Mouse (Mus musculus) forebrain, embryonic 16.5 days (tissue): ENCODE results near the gene Ppig. TPM values are rescaled to one million over a fixed set of nuclear protein-coding genes. Genes with fewer than 3 reads are reported as not detected.

Source experiments
- ATAC-seq: fragments of 200-750 bp; cut with Nextera tagmentation; 2 replicates; pipeline ENCODE4 v1.8.0; 2017; ENCODE audit warnings: mild to moderate bottlenecking, moderate library complexity
- H3K27ac ChIP-seq: fragments of 300-500 bp; sonication (generic); 2 replicates; pipeline ENCODE4 v1.5.1; 2014; ENCODE audit warnings: low read length, control low read depth
- H3K27me3 ChIP-seq: fragments of 300-500 bp; sonication (generic); replicated peaks from 2 replicates; pipeline ENCODE4 v1.6.1; 2014; ENCODE audit warnings: low read length; ENCODE audit not compliant: control insufficient read depth, insufficient read depth
- H3K36me3 ChIP-seq: fragments of 300-500 bp; sonication (generic); 2 replicates; pipeline ENCODE4 v1.6.1; 2014; ENCODE audit not compliant: control insufficient read depth, insufficient read depth
- H3K4me1 ChIP-seq: fragments of 300-500 bp; sonication (generic); replicated peaks from 2 replicates; pipeline ENCODE4 v1.6.1; 2014; ENCODE audit warnings: low read length; ENCODE audit not compliant: control insufficient read depth, insufficient read depth
- H3K4me2 ChIP-seq: fragments of 300-500 bp; sonication (generic); 2 replicates; pipeline ENCODE4 v1.6.1; 2014; ENCODE audit warnings: mild to moderate bottlenecking, low read length, control low read depth
- H3K4me3 ChIP-seq: fragments of 300-500 bp; sonication (generic); replicated peaks from 2 replicates; pipeline ENCODE4 v1.5.1; 2014; ENCODE audit warnings: mild to moderate bottlenecking, low read length, control low read depth
- H3K9ac ChIP-seq: fragments of 300-500 bp; sonication (generic); replicated peaks from 2 replicates; pipeline ENCODE4 v1.6.1; 2014; ENCODE audit warnings: low read depth, low read length, control low read depth
- H3K9me3 ChIP-seq: fragments of 300-500 bp; sonication (generic); 2 replicates; pipeline ENCODE4 v1.6.1; 2016; ENCODE audit warnings: low read length; ENCODE audit not compliant: control insufficient read depth
- WGBS: fragments of 180-500 bp; shearing (Covaris S2); extraction: QIAGEN DNeasy Blood & Tissue Kit; methylation state at CpG from one replicate; pipeline ENCODE4 v1.1.7; 2014; 5-methylcytosine and 5-hydroxymethylcytosine counted together
- polyA plus RNA-seq: library from polyadenylated mRNA; unstranded; fragments of >200 nt; fragmentation: Nextera tagmentation; extraction: Ambion mirVana; gene quantifications from 2 replicates; pipeline ENCODE4 v1.2.1, GENCODE M21; 2015

Ppig gene
- polyA plus RNA-seq, 1 experiment from 2014 or later = 127 TPM

GRCm38 (mm10) chr2:69722650-69723518, 539 bp downstream of the Ppig start:
- under 1% methylated on average over 90 of the region's 91 CpGs for WGBS
- H3K36me3 ChIP-seq = no peaks in the 10 kb centered on the region
- peak; percentile 99 for ATAC-seq

GRCm38 (mm10) chr2:69723519-69723825, 1.1 kb downstream of the Ppig start:
- no peaks in the 10 kb centered on the region for H3K9me3 ChIP-seq
- no peak for ATAC-seq
- H3K4me3 ChIP-seq = peak overlapping the region; percentile 99
- peak overlapping the region; percentile 85 for H3K27ac ChIP-seq
- peak overlapping the region; percentile 83 for H3K9ac ChIP-seq
- H3K27me3 ChIP-seq = no peaks in the 10 kb centered on the region
- H3K4me1 ChIP-seq = peaks cover 10% of the 10 kb centered on the region
- H3K4me2 ChIP-seq = peak overlapping the region; percentile 86
- no peaks in the 10 kb centered on the region for H3K36me3 ChIP-seq
- WGBS = 2% methylated on average over 13 of the region's 13 CpGs

More at GRCm38 (mm10) chr2:69722650-69723518, 539 bp downstream of the Ppig start:
- H3K4me2 ChIP-seq = peak overlapping the region; percentile 86
- peak overlapping the region; percentile 85 for H3K27ac ChIP-seq
- peaks cover 10% of the 10 kb centered on the region for H3K4me1 ChIP-seq
- H3K4me3 ChIP-seq = peak overlapping the region; percentile 99
- H3K9me3 ChIP-seq = no peaks in the 10 kb centered on the region
- H3K27me3 ChIP-seq = no peaks in the 10 kb centered on the region
- H3K9ac ChIP-seq = peak overlapping the region; percentile 83

DNA sequence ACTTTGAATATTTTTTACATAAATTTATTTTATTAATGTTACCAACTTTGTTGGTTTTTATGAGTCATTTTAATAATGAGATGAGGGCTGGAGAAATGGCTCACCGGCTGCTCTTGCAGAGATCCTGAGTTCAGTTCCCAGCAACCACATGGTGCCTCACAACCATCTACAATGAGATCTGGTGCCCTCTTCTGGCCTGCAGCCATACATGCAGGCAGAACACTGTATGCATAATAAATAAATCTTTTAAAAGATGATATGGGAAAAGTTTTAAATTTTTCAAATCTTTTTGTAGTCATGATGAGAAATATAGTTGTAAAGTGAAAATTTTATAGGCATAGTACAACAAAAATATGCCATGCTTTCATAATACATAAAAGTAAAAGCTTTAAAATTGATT, 22.7 kb downstream of the Ppig start:
- no peaks in the 10 kb centered on the region for H3K4me1 ChIP-seq
- H3K27ac ChIP-seq = no peak overlapping the region
- H3K4me2 ChIP-seq = no peak overlapping the region
- 0 out of 2 replicates have a peak, but pooled peaks cover 2% of the 10 kb centered on the region for H3K9me3 ChIP-seq
- peaks cover 29% of the 10 kb centered on the region for H3K36me3 ChIP-seq
- WGBS = 94% methylated on average over 1 of the region's 1 CpGs
- no peak overlapping the region for H3K4me3 ChIP-seq
- H3K27me3 ChIP-seq = no peaks in the 10 kb centered on the region
- no peak overlapping the region for H3K9ac ChIP-seq
- no peak for ATAC-seq

DNA sequence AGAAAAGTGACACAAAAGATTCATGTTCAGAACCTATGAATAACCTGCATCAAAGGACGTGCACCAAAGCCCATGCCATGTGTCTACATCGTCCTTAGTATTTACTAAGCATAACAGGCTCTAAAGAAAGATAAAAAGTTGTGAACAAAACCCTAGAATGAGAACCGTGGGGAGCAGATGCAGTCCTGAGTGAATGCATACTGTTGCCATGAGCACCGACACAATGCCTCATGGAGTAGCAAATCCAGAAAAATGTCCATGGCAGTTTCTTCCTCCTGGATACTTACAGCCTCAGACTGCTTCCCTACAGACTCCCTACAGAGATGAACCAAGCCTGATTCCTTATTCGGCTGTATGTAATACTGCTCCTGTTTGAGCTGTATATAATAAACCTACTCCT, 38.6 kb downstream of the Ppig start:
- no peaks in the 10 kb centered on the region for H3K4me1 ChIP-seq
- no peaks in the 10 kb centered on the region for H3K27me3 ChIP-seq
- 52% methylated on average over 5 of the region's 5 CpGs for WGBS
- ATAC-seq = no peak
- H3K36me3 ChIP-seq = no peaks in the 10 kb centered on the region
- no peak overlapping the region for H3K27ac ChIP-seq
- H3K9ac ChIP-seq = no peak overlapping the region
- H3K4me2 ChIP-seq = no peak overlapping the region
- H3K9me3 ChIP-seq = no peaks in the 10 kb centered on the region
- no peak overlapping the region for H3K4me3 ChIP-seq

- Histone ChIP-seq H3K4me1 (no peaks in the 10 kb centered on the region), H3K27me3 (no peaks in the 10 kb centered on the region), H3K27ac (no peak overlapping the region), H3K9ac (no peak overlapping the region), H3K4me3 (no peak overlapping the region), H3K9me3 (no peaks in the 10 kb centered on the region), H3K36me3 (no peaks in the 10 kb centered on the region), H3K4me2 (no peak overlapping the region)
- no peak for ATAC-seq
- 98% methylated on average over 4 of the region's 4 CpGs for WGBS
These were observed 41.0 kb downstream of the Ppig start for GRCm38 (mm10) chr2:69763340-69763739.

DNA sequence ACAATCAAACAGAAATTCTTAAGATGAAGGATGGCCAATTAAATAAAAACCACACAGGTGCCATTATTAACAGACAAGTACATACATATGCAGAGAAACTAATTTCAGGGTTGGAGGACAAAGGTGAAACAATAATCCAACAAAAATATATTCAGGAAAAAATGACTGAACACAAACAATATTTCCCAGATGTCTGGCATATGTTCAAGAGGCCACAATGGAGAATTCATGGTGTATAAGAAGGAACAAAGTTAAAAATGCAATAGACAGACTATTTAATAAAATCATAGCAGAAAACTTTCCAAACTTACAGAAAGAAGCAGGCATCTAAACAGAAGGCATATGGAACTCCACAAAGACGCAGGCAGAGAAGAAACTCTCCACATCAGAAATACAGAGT, 42.4 kb downstream of the Ppig start:
- Histone ChIP-seq H3K27me3 (no peaks in the 10 kb centered on the region), H3K9me3 (no peaks in the 10 kb centered on the region), H3K36me3 (no peaks in the 10 kb centered on the region), H3K27ac (no peak overlapping the region), H3K4me3 (no peak overlapping the region), H3K4me2 (no peak overlapping the region), H3K4me1 (no peaks in the 10 kb centered on the region), H3K9ac (no peak overlapping the region)
- ATAC-seq = no peak
- 100% methylated on average over 1 of the region's 1 CpGs for WGBS

DNA sequence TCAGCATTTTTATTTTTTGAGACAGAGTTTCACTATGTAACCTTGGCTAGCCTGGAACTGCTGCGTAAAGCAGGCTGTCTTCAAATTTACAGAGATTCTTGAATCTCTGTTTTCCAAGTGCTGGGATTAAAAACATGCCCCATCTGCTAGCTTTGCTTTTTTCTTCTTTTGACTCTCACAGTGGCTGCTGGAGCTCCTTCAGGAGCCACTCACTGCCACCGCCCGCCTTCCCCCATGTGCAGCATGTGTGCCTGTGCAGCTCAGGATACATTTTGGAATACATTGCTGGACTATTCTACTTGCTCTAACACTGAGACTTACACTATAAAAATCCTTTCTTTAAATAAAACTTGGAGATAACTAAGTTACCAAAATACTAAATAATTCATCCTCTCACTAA, 51.0 kb downstream of the Ppig start:
- H3K27ac ChIP-seq = no peak overlapping the region
- H3K27me3 ChIP-seq = no peaks in the 10 kb centered on the region
- no peak overlapping the region for H3K9ac ChIP-seq
- H3K36me3 ChIP-seq = peaks cover 4% of the 10 kb centered on the region; the same call in 1 of the 2 replicates
- H3K4me1 ChIP-seq = no peaks in the 10 kb centered on the region
- 93% methylated on average over 3 of the region's 3 CpGs for WGBS
- ATAC-seq = no peak
- H3K4me3 ChIP-seq = no peak overlapping the region
- H3K4me2 ChIP-seq = no peak overlapping the region
- H3K9me3 ChIP-seq = no peaks in the 10 kb centered on the region

GRCm38 (mm10) chr2:69777985-69778835, 55.9 kb downstream of the Ppig start:
- Histone ChIP-seq H3K27me3 (no peaks in the 10 kb centered on the region), H3K4me1 (no peaks in the 10 kb centered on the region), H3K4me2 (no peak overlapping the region), H3K4me3 (no peak overlapping the region), H3K9me3 (no peaks in the 10 kb centered on the region), H3K9ac (no peak overlapping the region), H3K36me3 (peaks cover 4% of the 10 kb centered on the region; the same call in 1 of the 2 replicates), H3K27ac (no peak overlapping the region)
- 77% methylated on average over 7 of the region's 7 CpGs for WGBS
- no peak for ATAC-seq

DNA sequence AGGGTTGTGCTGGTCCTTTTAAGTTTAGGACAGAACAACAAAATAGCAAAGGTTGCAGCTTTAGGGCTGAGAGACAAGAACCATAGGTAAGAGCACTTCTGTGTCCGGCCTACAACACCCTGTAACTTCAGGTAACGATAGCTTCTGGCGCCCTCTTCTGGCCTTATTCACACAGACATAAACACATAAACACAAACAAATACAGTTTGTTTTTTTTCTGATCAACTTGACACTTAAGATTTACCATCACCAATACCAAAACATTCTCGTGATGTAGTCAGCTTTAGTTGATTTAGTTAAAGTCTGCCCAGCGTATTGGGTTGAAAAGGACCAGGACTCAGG, 56.5 kb downstream of the Ppig start:
- WGBS = 45% methylated on average over 5 of the region's 5 CpGs
- Histone ChIP-seq H3K4me1 (no peaks in the 10 kb centered on the region), H3K4me2 (no peak overlapping the region), H3K27me3 (no peaks in the 10 kb centered on the region), H3K9ac (no peak overlapping the region), H3K36me3 (peaks cover 4% of the 10 kb centered on the region; the same call in 1 of the 2 replicates), H3K9me3 (no peaks in the 10 kb centered on the region), H3K4me3 (no peak overlapping the region), H3K27ac (no peak overlapping the region)
- no peak for ATAC-seq
